Mouse (Mus musculus) liver, embryonic 14.5 days (tissue): Measurements from ENCODE around the gene Zbtb34.

Source experiments
- CTCF ChIP-seq: IDR thresholded peaks from 2 replicates; pipeline ENCODE4 v1.5.1; 2016; ENCODE audit warnings: antibody characterized with exemption, low read depth, control low read depth
- EP300 ChIP-seq: IDR thresholded peaks from 2 replicates; pipeline ENCODE4 v1.6.1; 2016; ENCODE audit warnings: antibody characterized with exemption, low read depth

DNA sequence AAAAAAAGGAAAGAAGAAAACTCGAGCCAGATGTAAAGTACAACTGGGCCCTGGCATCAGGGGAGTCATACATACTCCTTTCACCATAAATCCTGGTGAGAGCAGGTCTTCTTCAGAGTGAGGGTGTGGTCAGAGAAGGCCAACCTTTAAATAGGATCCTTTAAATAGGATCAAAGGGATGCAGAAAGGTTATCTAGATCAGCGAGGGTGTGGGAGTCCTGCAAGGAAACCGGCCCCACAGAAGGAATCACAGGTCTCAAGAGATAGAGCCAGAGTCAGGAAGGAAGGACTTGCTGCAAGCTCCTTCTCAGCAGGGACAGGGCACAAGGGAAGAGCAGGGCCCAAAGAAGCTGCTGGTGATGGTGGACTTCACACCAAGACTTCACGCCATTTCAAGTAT is 13.7 kb downstream of the Zbtb34 start:
- TF ChIP-seq CTCF (no peak), EP300 (no peak)
